Mouse (Mus musculus): ENCODE data around the gene Exoc7. TPM values are rescaled to one million over a fixed set of nuclear protein-coding genes. Genes with fewer than 3 reads are reported as not detected.

Exoc7 gene
- polyA plus RNA-seq, 1 experiment from 2014 or later, result 47.4 TPM

DNA sequence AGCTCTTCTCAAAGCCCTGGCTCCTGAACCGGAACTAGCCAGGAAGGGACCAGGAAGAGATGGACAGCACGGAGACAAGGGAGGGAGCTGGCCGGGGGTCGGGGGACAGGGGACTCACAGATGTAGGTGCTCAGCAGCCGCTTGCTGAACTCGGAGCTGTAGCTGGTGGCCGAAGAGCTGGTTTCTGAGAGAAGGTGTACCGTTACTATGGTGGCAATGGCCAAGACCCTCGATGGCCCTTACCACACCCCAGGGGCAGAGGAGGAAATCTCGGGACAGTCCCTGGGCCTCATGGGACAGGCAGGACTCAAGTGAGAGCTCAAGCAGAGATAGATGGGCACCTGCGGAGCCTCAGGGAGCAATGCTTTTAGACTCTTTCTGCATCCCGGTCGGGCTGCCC lies 14.6 kb downstream of the Exoc7 start:
- Histone ChIP-seq H3K27me3 (replicated peaks; ENCODE audit: control insufficient read depth, insufficient read depth, low read length) (no peaks in the 10 kb centered on the region), H3K4me1 (replicated peaks; ENCODE audit: control insufficient read depth, insufficient read depth, low read length) (peaks cover 11% of the 10 kb centered on the region), H3K27ac (ENCODE audit: low read depth, low read length) (peak overlapping the region; percentile 32; the same call in 1 of the 2 replicates), H3K9me3 (ENCODE audit: control insufficient read depth, low read length) (no peaks in the 10 kb centered on the region), H3K4me2 (no peak overlapping the region), H3K9ac (ENCODE audit: low read depth, low read length) (no peak overlapping the region), H3K4me3 (ENCODE audit: low read depth, low read length) (no peak overlapping the region), H3K36me3 (ENCODE audit: control insufficient read depth, insufficient read depth, low read length) (peaks cover 8% of the 10 kb centered on the region)
- ATAC-seq (replicated peaks; ENCODE audit: low FRiP score) (no peak), DNase-seq (ENCODE audit: low spot score) (no peak)
- WGBS, result 91% methylated on average over 13 of the region's 13 CpGs

GRCm38 (mm10) chr11:116290556-116290955 lies 16.5 kb downstream of the Exoc7 start:
- H3K4me2 ChIP-seq, result no peak overlapping the region
- no peak overlapping the region for H3K4me3 ChIP-seq (ENCODE audit: low read depth, low read length)
- no peak overlapping the region for H3K27ac ChIP-seq (ENCODE audit: low read depth, low read length)
- ATAC-seq (replicated peaks; ENCODE audit: low FRiP score) (no peak), DNase-seq (ENCODE audit: low spot score) (no peak)
- peaks cover 3% of the 10 kb centered on the region for H3K27me3 ChIP-seq (replicated peaks; ENCODE audit: control insufficient read depth, insufficient read depth, low read length)
- 55% methylated on average over 8 of the region's 8 CpGs for WGBS
- H3K36me3 ChIP-seq (ENCODE audit: control insufficient read depth, insufficient read depth, low read length), result peaks cover 8% of the 10 kb centered on the region
- H3K4me1 ChIP-seq (replicated peaks; ENCODE audit: control insufficient read depth, insufficient read depth, low read length), result peaks cover 11% of the 10 kb centered on the region
- no peaks in the 10 kb centered on the region for H3K9me3 ChIP-seq (ENCODE audit: control insufficient read depth, low read length)
- no peak overlapping the region for H3K9ac ChIP-seq (ENCODE audit: low read depth, low read length)

GRCm38 (mm10) chr11:116287351-116287750 lies 19.7 kb downstream of the Exoc7 start:
- Histone ChIP-seq H3K4me2 (no peak overlapping the region), H3K27ac (ENCODE audit: low read depth, low read length) (no peak overlapping the region), H3K27me3 (replicated peaks; ENCODE audit: control insufficient read depth, insufficient read depth, low read length) (peaks cover 35% of the 10 kb centered on the region), H3K9me3 (ENCODE audit: control insufficient read depth, low read length) (no peaks in the 10 kb centered on the region), H3K9ac (ENCODE audit: low read depth, low read length) (no peak overlapping the region), H3K4me1 (replicated peaks; ENCODE audit: control insufficient read depth, insufficient read depth, low read length) (no peaks in the 10 kb centered on the region; the same call in none of the 2 replicates), H3K4me3 (ENCODE audit: low read depth, low read length) (no peak overlapping the region), H3K36me3 (ENCODE audit: control insufficient read depth, insufficient read depth, low read length) (peaks cover 8% of the 10 kb centered on the region)
- 80% methylated on average over 5 of the region's 5 CpGs for WGBS
- ATAC-seq (replicated peaks; ENCODE audit: low FRiP score) (no peak), DNase-seq (ENCODE audit: low spot score) (no peak)

DNA sequence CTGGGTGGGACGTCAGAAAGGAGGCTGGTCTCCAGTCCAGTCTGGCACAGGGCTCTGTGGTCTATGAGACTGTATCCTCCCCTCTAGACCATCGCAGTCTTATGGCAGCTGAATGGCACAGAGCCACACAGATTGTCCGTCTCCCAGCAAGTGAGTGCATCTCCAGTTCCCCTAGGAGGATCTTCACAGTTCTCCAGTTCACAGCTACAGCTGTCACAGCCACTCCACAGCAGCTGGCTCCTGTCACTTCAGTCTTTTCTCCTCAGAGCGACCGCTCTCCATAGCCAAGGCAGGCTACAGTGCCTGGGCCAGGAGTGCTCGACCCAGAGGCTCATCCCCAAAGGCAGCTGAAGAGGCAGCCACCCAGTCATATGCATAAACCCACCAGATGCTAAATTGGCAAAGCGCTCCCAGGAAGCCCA lies 21.3 kb downstream of the Exoc7 start:
- H3K36me3 ChIP-seq (ENCODE audit: control insufficient read depth, insufficient read depth, low read length), result peaks cover 8% of the 10 kb centered on the region
- WGBS, result 67% methylated on average over 7 of the region's 7 CpGs
- H3K9ac ChIP-seq (ENCODE audit: low read depth, low read length), result no peak overlapping the region
- H3K9me3 ChIP-seq (ENCODE audit: control insufficient read depth, low read length), result no peaks in the 10 kb centered on the region
- no peak overlapping the region for H3K27ac ChIP-seq (ENCODE audit: low read depth, low read length)
- H3K27me3 ChIP-seq (replicated peaks; ENCODE audit: control insufficient read depth, insufficient read depth, low read length), result peaks cover 51% of the 10 kb centered on the region
- no peak for ATAC-seq (replicated peaks; ENCODE audit: low FRiP score)
- peaks cover 6% of the 10 kb centered on the region for H3K4me1 ChIP-seq (replicated peaks; ENCODE audit: control insufficient read depth, insufficient read depth, low read length)
- no peak overlapping the region for H3K4me2 ChIP-seq
- no peak overlapping the region for H3K4me3 ChIP-seq (ENCODE audit: low read depth, low read length)
- no peak for DNase-seq (ENCODE audit: low spot score)

DNA sequence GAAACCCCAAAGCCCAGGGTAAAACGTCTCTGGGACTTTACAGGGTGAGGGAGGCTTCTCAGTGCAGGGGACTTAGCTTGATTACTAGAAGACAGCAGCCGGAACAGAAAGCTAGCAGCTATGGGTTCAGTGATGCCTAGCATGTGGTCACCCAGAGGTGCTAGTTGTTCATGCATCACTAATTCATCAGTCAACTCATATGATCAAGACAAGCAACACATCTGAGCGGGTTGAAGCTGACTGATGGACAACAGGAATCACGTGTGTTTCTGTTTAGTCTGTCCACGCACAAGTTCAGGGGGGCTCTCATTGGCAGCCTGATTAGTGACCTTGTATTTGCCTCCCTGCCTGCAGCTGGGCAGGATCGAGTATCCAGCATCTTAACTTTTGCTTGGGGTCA lies 23.1 kb downstream of the Exoc7 start:
- Histone ChIP-seq H3K36me3 (ENCODE audit: control insufficient read depth, insufficient read depth, low read length) (peaks cover 6% of the 10 kb centered on the region), H3K27ac (ENCODE audit: low read depth, low read length) (no peak overlapping the region), H3K4me1 (replicated peaks; ENCODE audit: control insufficient read depth, insufficient read depth, low read length) (peaks cover 6% of the 10 kb centered on the region), H3K9me3 (ENCODE audit: control insufficient read depth, low read length) (no peaks in the 10 kb centered on the region), H3K27me3 (replicated peaks; ENCODE audit: control insufficient read depth, insufficient read depth, low read length) (peaks cover 61% of the 10 kb centered on the region), H3K4me2 (no peak overlapping the region), H3K4me3 (ENCODE audit: low read depth, low read length) (no peak overlapping the region), H3K9ac (ENCODE audit: low read depth, low read length) (no peak overlapping the region)
- DNase-seq (ENCODE audit: low spot score) (no peak), ATAC-seq (replicated peaks; ENCODE audit: low FRiP score) (no peak)
- 51% methylated on average over 6 of the region's 6 CpGs for WGBS

- H3K27me3 ChIP-seq (replicated peaks; ENCODE audit: control insufficient read depth, insufficient read depth, low read length), result peaks cover 61% of the 10 kb centered on the region
- 14% methylated on average over 48 of the region's 48 CpGs for WGBS
- peaks cover 6% of the 10 kb centered on the region for H3K4me1 ChIP-seq (replicated peaks; ENCODE audit: control insufficient read depth, insufficient read depth, low read length)
Measured at GRCm38 (mm10) chr11:116282912-116283521, 24.0 kb downstream of the Exoc7 start.

GRCm38 (mm10) chr11:116282089-116282488 lies 24.9 kb downstream of the Exoc7 start:
- ATAC-seq (replicated peaks; ENCODE audit: low FRiP score) (no peak), DNase-seq (ENCODE audit: low spot score) (no peak)
- H3K27me3 ChIP-seq (replicated peaks; ENCODE audit: control insufficient read depth, insufficient read depth, low read length), result peaks cover 61% of the 10 kb centered on the region

More at GRCm38 (mm10) chr11:116282912-116283521, 24.0 kb downstream of the Exoc7 start:
- Histone ChIP-seq H3K4me2 (no peak overlapping the region), H3K9ac (ENCODE audit: low read depth, low read length) (no peak overlapping the region), H3K4me3 (ENCODE audit: low read depth, low read length) (no peak overlapping the region), H3K27ac (ENCODE audit: low read depth, low read length) (no peak overlapping the region), H3K9me3 (ENCODE audit: control insufficient read depth, low read length) (no peaks in the 10 kb centered on the region), H3K36me3 (ENCODE audit: control insufficient read depth, insufficient read depth, low read length) (peaks cover 3% of the 10 kb centered on the region; the same call in 1 of the 2 replicates)
- ATAC-seq (replicated peaks; ENCODE audit: low FRiP score) (no peak), DNase-seq (ENCODE audit: low spot score) (no peak)

GRCm38 (mm10) chr11:116281671-116282070 lies 25.4 kb downstream of the Exoc7 start:
- no peak for ATAC-seq (replicated peaks; ENCODE audit: low FRiP score)
- no peak overlapping the region for H3K9ac ChIP-seq (ENCODE audit: low read depth, low read length)
- peak overlapping the region; percentile 36 for H3K4me3 ChIP-seq (ENCODE audit: low read depth, low read length)
- WGBS, result 5% methylated on average over 18 of the region's 18 CpGs
- no peaks in the 10 kb centered on the region for H3K36me3 ChIP-seq (ENCODE audit: control insufficient read depth, insufficient read depth, low read length)
- H3K27me3 ChIP-seq (replicated peaks; ENCODE audit: control insufficient read depth, insufficient read depth, low read length), result peaks cover 61% of the 10 kb centered on the region
- DNase-seq (ENCODE audit: low spot score), result no peak
- peak overlapping the region; percentile 55 for H3K4me2 ChIP-seq
- H3K9me3 ChIP-seq (ENCODE audit: control insufficient read depth, low read length), result no peaks in the 10 kb centered on the region
- no peak overlapping the region for H3K27ac ChIP-seq (ENCODE audit: low read depth, low read length)
- H3K4me1 ChIP-seq (replicated peaks; ENCODE audit: control insufficient read depth, insufficient read depth, low read length), result peaks cover 6% of the 10 kb centered on the region

More at GRCm38 (mm10) chr11:116282089-116282488, 24.9 kb downstream of the Exoc7 start:
- Histone ChIP-seq H3K4me3 (ENCODE audit: low read depth, low read length) (no peak overlapping the region), H3K4me2 (no peak overlapping the region), H3K27ac (ENCODE audit: low read depth, low read length) (no peak overlapping the region), H3K4me1 (replicated peaks; ENCODE audit: control insufficient read depth, insufficient read depth, low read length) (peaks cover 6% of the 10 kb centered on the region), H3K9me3 (ENCODE audit: control insufficient read depth, low read length) (no peaks in the 10 kb centered on the region), H3K9ac (ENCODE audit: low read depth, low read length) (no peak overlapping the region), H3K36me3 (ENCODE audit: control insufficient read depth, insufficient read depth, low read length) (no peaks in the 10 kb centered on the region)
- WGBS, result 2% methylated on average over 11 of the region's 11 CpGs

All from liver, embryonic 11.5 days (tissue).